Mouse (Mus musculus) urinary bladder, postnatal 36 days (tissue): ENCODE results near the gene Ppm1h.
A peak's percentile ranks its signal among the peaks of the same experiment; 100 is the strongest.

Experiments used
- DNase-seq, 2 experiments: peaks; one replicate each; pipeline ENCODE4 v3.0.0; 2022; ENCODE audit warnings: low spot score in 2 of 2, mixed read lengths in 1 of 2

Ppm1h gene

GRCm38 (mm10) chr10:122979356-122979755 is 300.8 kb downstream of the Ppm1h start:
- DNase-seq = no peak

- DNase-seq = no peak
Observed at GRCm38 (mm10) chr10:122980123-122980522, 301.6 kb downstream of the Ppm1h start.

DNA sequence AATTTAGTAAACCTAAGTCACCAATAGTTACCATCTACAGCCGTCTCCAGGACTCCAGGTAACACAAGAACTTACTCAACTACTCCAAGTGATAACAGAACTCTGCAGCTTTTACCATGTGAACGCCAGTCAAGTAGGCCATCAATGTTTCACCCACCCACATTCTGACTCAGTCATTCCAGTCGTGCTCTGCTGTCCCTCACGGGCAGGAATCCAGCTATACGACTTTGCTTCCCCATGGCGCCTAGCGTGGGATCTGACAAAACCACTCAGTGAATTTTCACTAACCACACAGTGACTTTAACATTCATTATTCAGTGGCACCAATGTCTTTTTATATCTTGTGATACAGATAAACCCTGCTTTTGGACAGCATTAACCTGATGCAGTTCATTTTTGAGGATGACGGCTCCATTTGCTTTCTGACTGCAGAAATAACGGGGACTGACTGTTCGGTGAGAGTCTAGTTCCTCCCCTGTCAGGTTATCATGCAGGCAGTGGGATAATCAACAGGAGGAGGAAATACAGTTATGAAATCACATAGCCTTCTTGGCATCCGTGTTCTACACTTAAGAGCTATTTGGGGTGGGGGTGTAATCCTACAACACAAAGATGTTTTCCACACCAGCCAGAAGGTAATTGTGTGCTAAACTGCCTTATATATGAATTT is 304.5 kb downstream of the Ppm1h start:
- DNase-seq = peak in 1 of 2 experiments; percentile 14

DNA sequence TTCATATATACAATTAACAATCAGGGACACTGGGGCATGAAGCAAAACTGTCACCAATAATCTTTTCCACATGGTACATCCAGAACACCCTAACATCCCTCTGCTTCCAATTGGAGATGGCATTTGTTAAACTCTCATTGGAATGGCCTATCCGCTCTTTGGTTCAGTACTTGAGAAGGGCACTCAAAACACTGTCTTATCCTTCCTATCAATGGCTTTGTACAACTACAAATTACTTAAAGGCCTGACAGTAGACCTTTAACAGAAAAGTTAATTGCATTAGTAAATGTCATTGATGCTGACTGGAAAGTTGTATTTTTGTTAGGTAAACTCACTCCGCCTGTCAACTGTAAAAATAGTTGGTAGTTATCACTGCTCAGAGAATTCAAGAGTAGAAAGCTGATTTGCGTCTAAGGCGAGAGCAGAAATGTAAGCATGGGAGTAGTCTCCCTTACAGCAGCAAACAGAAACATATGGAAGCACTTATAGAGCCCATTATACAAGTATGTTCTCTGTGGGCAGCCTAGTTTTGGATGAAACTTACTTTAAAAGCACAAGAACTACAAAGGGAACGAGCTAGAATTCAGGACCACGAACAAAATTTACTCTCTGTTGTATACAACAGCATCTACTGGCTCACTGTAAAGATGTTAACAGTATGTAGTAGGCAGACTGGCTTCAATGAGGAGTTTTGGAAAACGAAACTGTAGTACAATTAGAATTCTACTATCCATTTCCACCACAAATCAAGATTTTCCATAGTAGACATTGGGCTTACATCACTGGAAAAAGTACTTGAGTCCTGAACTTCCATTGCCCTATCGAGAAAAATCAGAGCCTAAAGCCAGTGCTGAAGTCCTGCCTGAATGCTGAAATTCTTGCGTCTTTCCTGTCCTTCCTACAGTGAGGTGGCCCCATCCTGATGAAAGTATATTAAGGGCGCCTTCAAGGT is 305.3 kb downstream of the Ppm1h start:
- DNase-seq = no peak

DNA sequence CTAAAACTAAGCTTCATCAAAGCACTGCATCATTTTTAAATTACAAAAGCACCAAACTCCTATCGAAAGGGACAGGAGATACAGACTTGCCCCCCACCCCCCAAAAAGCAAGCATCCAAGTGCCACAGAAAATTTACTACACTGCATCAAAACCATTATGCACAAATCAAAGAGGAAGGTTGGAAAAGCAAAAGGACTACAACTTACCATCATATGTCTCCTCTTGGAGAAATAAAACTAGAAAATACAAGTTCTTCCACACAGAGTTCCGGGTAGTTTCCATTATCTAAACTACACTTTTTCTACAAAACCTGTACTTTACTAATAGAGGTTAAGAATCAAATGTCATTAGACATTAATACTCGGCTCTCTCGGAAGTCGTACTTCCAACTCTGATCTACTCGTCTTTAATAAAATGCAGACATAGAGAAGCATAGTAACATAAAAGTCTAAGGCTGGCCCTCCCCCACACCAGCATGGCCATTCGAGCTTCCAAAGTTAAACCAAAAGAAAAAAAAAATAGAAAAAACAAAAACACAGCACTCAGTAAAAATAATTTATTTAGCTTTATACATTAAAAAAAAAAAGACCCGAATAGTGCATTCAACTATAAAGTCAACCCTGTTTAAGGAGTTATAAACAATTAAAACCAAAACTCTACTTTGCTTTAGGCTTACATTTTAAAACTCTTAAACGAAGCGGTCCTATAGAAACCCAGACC is 306.1 kb downstream of the Ppm1h start:
- no peak for DNase-seq

- DNase-seq = peak in 1 of 2 experiments; percentile 38
Observed at GRCm38 (mm10) chr10:122985252-122985514, 306.6 kb downstream of the Ppm1h start.

DNA sequence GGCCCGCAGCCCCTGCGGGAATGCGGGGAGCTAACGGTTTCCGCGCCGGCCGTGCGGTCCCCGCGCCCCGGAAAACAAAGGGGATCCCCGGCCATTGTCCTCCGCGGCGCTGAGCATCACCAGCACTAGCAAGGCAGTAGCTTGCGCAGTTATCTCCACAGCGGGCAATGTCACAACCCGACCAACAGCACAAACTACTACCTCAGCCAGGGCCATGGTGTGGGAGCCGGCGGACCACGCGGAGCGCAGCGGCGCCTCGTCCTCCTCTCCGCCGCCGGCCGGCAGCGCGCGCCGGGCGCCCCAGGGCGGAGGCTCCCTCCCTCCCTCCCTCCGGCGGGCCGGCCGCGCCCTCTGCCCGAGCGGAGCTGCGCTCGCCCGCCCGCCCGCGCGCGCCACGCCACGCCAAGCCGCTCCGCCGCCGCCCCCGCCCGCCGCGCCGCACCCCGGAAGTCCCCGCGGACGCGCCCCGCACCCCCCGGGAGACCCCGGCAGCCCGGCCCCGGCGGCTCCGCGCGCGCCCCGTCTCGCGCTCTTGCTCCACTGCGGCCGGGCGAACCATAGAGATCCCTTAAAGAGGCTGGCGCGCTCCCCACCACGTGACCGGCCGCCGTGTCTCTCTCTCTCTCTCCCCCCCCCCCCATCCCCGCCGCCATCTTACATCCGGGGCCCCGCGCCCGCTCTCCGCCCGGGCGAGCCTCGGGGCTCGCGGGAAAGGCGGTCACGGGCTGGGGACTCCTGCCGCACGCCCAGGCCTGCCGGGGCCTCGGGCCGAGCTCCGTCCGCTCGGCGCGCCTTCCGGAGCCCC is 307.2 kb downstream of the Ppm1h start:
- peak; percentile 69 to 77 for DNase-seq

- peak; percentile 71 to 82 for DNase-seq
Observed at GRCm38 (mm10) chr10:122986320-122987225, 308.0 kb downstream of the Ppm1h start.

- DNase-seq = peak; percentile 20 to 23
Observed at GRCm38 (mm10) chr10:122987671-122988128, 309.1 kb downstream of the Ppm1h start.

- DNase-seq = no peak
Observed at GRCm38 (mm10) chr10:122988372-122988771, 309.8 kb downstream of the Ppm1h start.

- DNase-seq = no peak
Observed at GRCm38 (mm10) chr10:122989916-122990315, 311.4 kb downstream of the Ppm1h start.

DNA sequence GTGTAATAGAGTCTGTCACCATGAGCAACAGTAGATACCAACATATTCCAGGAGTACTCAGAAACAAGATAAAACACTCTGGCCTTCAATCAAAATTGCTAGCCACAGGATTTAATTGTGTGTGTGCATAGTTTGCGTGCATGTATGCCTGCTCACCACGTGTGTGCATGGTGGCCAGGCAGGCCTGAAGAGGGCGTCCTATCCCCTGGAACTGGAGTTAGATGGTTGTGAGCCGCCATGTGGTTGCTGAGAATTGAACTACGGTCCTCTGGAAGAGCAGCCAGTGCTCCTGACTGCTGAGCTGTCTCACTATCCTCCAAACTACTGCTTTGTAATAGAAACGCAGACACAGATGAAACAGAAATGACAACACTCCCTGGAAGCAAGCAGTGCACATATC is 312.0 kb downstream of the Ppm1h start:
- DNase-seq = no peak

GRCm38 (mm10) chr10:122991053-122991452 is 312.5 kb downstream of the Ppm1h start:
- no peak for DNase-seq

DNA sequence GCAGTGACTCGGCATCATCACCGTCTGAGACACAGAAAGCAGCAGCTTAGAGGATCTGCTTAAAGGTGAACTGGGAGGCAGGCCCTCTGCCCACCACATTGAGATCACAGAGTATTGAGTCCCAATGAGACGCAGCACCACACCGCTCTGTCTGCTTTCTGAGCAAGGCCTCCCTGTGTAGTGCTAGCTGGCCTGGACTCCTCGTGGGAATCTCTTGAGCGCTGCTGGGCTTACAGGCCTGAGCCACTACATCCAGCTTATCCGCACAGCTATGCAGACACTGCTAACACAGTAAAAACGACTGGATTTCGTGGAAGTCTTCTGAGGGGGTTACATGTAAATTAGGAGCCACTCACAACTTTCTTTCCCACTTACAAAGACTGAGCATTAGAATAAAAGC is 313.1 kb downstream of the Ppm1h start:
- no peak for DNase-seq

GRCm38 (mm10) chr10:122994402-122995107 is 316.0 kb downstream of the Ppm1h start:
- no peak for DNase-seq
